Mouse (Mus musculus) embryo, embryonic 9.5 days (tissue): ENCODE data around the gene Sel1l3.

ENCODE experiments used
- DNase-seq: peaks from one replicate; pipeline ENCODE4 v3.0.0-alpha.2; 2017; ENCODE audit errors: extremely low spot score

Sel1l3 gene

DNA sequence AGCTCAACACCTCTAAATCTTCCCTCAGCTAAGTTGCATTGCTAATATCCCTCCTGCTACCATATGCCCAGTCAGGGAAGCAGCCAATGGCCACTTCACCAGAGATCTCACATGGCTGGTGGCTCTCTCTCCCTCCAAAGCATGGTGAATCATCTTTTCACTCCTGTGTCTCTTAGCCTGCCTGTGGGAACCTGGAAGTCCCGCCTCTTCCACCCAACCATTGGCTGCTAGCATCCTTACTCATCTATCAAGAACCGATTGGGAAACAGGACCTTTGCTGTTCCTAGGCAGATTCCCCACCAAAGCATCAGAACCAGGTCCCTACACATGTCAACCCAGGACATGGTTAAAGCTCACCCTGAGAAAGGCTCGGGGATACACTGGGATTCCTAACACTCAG, 122.4 kb downstream of the Sel1l3 start:
- DNase-seq: no peak

DNA sequence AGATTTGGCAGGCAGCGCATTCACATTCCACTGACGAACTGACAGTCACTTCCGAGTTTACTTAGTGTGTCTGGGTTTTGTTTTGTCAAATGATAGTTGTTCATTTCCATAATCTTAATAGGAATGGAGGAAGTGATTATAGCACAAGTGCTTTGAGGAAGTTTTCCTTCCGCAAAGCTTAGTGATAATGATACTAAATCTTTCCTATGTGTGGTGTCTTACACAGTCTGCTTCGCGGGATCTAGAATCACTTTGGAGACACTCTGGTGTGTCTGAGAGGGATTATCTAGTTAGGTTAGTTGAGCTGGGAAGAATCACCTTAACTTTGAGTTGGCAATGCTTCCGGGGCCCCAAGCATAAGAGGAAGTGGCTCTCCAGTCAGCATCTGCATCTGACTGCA, 126.3 kb downstream of the Sel1l3 start:
- DNase-seq: no peak

DNA sequence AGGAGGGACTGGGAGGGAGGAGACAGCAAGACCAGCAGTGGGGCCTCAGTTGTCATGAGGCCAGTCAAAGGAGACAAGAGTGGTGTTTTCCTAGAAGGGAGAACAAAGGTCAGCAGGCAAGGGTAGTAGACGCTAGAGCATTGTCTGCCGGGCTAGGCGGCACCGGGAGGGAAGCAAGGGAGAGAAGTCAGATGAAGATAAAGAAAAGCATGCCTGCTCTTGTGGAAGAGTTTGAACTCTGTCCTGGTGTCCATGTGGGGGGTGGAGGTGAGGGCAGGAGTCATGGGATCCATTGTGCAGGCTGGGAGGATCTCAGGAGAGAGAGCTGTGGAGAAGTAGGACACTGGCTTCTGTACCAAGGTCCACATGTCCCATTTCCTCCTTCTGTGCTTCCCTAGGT, 135.3 kb downstream of the Sel1l3 start:
- DNase-seq: no peak

DNA sequence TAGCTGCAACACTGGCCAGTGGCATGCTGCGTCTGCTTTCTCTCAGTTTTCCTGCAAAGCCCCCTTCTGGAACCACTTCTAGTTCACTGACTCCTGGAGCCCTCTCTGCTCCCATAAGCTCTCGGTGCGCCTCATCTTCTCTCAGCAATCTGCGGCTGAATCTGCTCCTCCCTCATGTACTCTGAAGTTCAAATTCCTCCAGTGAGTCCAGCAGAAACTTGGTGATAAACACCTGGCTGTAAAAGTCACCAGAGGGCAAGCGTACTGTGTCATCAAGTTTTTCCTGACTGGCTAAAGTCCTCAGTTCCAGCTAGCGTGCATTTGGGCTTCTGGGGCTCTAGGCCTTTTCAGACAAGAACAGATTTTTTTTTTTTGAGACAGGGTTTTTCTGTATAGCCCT, 139.2 kb downstream of the Sel1l3 start:
- no peak for DNase-seq

DNA sequence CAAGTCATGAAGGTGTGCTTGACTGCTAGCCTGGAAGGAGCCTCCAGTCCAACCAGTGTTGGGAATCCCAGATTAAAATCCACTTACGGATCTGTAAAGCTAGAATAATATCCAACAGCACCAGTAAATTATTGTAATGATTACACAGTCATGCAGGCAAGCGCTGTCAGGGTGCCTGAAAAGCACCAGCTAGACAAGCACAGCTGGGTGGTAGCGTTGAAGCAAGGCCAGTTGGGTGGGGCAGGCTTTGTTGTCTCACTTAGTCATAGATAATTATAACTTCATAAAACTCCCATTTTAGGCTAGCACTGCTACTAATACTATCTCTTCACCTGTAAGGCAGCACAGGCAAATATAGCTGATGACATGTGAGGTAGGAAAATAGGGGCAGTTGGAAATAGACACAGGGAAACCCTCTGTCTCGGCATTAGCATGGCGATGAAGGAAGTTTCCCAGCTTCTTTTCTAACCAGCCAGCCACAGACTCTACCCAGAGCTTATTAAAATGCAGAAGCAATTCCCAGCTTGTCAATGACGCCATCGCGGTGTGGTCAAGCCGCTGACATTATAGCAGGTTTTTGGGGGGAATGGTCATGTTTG, 152.1 kb downstream of the Sel1l3 start:
- DNase-seq: no peak
